8 mouse cellular contexts compared by ENCODE assay signal in the genomic region with DNA sequence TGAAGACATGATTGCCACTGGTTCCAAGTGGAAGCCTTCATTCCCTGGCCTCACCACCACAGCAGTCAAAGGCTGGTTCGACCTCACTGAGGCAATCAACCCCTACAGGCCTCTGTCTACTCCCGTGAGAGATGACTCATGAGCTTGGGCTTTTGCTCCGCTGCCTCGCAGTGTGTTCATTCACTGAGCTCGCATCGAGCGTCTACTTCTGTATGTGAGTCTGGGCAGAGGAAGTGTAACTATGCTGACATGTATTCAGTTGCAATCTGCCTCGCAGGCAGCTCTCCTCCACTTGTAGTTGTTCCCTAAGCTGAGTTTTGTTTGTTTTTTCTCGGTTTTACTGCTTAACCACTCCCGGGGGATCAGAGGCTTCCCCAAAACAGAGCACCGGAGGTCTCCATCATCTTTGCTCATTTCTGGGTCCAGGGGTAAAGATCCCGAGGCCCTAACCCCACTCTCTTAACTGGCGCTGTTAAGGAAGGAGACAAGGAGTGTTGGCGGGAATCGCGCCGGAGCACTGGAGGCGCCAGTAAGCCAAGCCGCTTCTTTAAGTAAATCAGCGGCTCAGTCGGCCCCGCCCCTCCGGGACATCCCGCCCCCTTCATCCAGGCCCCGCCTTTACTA. TPM values are rescaled to one million over a fixed set of nuclear protein-coding genes. Genes with fewer than 3 reads are reported as not detected.
DNase-seq lines count a peak whose midpoint lies in the region; ATAC-seq and TF ChIP-seq lines count a peak whose summit lies in the region.

No protein-coding gene starts in this region.

- TF ChIP-seq CTCF in liver, postnatal 0 days (IDR thresholded peaks at IDR 0.05; ENCODE audit: low read depth): no peak

- H3K9ac ChIP-seq in hindbrain, embryonic 15.5 days: peak overlapping the region; percentile 82
- peak overlapping the region; percentile 51; the same call in 1 of the 2 replicates for H3K9ac ChIP-seq in liver, postnatal 0 days (replicated peaks)
- H3K9ac ChIP-seq in neural tube, embryonic 13.5 days: peak overlapping the region; percentile 22

- peak overlapping the region; percentile 84 for H3K27ac ChIP-seq in hindbrain, embryonic 15.5 days (replicated peaks)
- peak overlapping the region; percentile 80 for H3K27ac ChIP-seq in liver, postnatal 0 days (ENCODE audit: low read depth)
- peak overlapping the region; percentile 94 for H3K27ac ChIP-seq in neural tube, embryonic 13.5 days (replicated peaks)

- peak; percentile 7; the same call in 1 of the 2 replicates for ATAC-seq in hindbrain, embryonic 15.5 days (ENCODE audit: low FRiP score, low read depth)
- ATAC-seq in liver, postnatal 0 days: peak; percentile 66
- ATAC-seq in neural tube, embryonic 13.5 days (ENCODE audit: low read depth): peak; percentile 41

- peaks cover 45% of the 10 kb centered on the region for H3K4me1 ChIP-seq in hindbrain, embryonic 15.5 days (replicated peaks)
- peaks cover 7% of the 10 kb centered on the region for H3K4me1 ChIP-seq in liver, postnatal 0 days (ENCODE audit: insufficient read depth)
- H3K4me1 ChIP-seq in neural tube, embryonic 13.5 days (replicated peaks): peaks cover 46% of the 10 kb centered on the region

- H3K36me3 ChIP-seq in hindbrain, embryonic 15.5 days: no peaks in the 10 kb centered on the region
- H3K36me3 ChIP-seq in liver, postnatal 0 days (replicated peaks; ENCODE audit: insufficient read depth, low read length): no peaks in the 10 kb centered on the region
- no peaks in the 10 kb centered on the region for H3K36me3 ChIP-seq in neural tube, embryonic 13.5 days

- DNase-seq in right cerebral cortex, postnatal 10 days (ENCODE audit: low spot score in 2 of 2): peak; percentile 42 to 62
- no peak for DNase-seq in right cerebral cortex, postnatal 4 days
- peak; percentile 55 to 64 for DNase-seq in adrenal gland, postnatal 36 days
- DNase-seq in forelimb bud, embryonic 11.5 days (ENCODE audit: low read depth, low spot score): peak; percentile 49
- peak; percentile 59 for DNase-seq in liver, postnatal 0 days
- DNase-seq in MN1 (ENCODE audit: low spot score): no peak

- TF ChIP-seq EP300 in liver, postnatal 0 days (IDR thresholded peaks at IDR 0.05; ENCODE audit: low read depth): no peak

- peak overlapping the region; percentile 89 for H3K4me3 ChIP-seq in hindbrain, embryonic 15.5 days
- H3K4me3 ChIP-seq in liver, postnatal 0 days (ENCODE audit: low read depth, low read length): peak overlapping the region; percentile 66
- H3K4me3 ChIP-seq in neural tube, embryonic 13.5 days: peak overlapping the region; percentile 81

- H3K4me2 ChIP-seq in hindbrain, embryonic 15.5 days: peak overlapping the region; percentile 89
- peak overlapping the region; percentile 89 for H3K4me2 ChIP-seq in liver, postnatal 0 days (ENCODE audit: low read depth, low read length)
- H3K4me2 ChIP-seq in neural tube, embryonic 13.5 days: peak overlapping the region; percentile 77

- WGBS in hindbrain, embryonic 15.5 days: under 1% methylated on average over 25 of the region's 25 CpGs
- WGBS in liver, postnatal 0 days (ENCODE audit: insufficient replicate concordance): 1% methylated on average over 25 of the region's 25 CpGs
- WGBS in neural tube, embryonic 13.5 days: 1% methylated on average over 25 of the region's 25 CpGs

- no peaks in the 10 kb centered on the region for H3K9me3 ChIP-seq in hindbrain, embryonic 15.5 days
- H3K9me3 ChIP-seq in liver, postnatal 0 days (ENCODE audit: low read length): no peaks in the 10 kb centered on the region
- H3K9me3 ChIP-seq in neural tube, embryonic 13.5 days: no peaks in the 10 kb centered on the region

- no peaks in the 10 kb centered on the region for H3K27me3 ChIP-seq in hindbrain, embryonic 15.5 days
- peaks cover 13% of the 10 kb centered on the region; the same call in 1 of the 2 replicates for H3K27me3 ChIP-seq in liver, postnatal 0 days (ENCODE audit: insufficient read depth, low read length)
- no peaks in the 10 kb centered on the region for H3K27me3 ChIP-seq in neural tube, embryonic 13.5 days

RNA-seq across cellular contexts. Expression of a gene that starts 0.6 kb away (rescaled TPM):
- total RNA-seq in adrenal gland, postnatal 36 days (2021): 10 to 100 TPM; 14.1 to 17.8 TPM
- polyA plus RNA-seq in hindbrain, embryonic 15.5 days (2015; fragmentation: Nextera tagmentation; extraction: Ambion mirVana): 13.8 and 16.2 TPM in 2 replicates
- polyA plus RNA-seq in liver, postnatal 0 days (2015; fragmentation: Nextera tagmentation; extraction: Ambion mirVana): 0.60 and 0.70 TPM in 2 replicates
- polyA plus RNA-seq in neural tube, embryonic 13.5 days (2015; fragmentation: Nextera tagmentation; extraction: Ambion mirVana): 23.3 and 24.6 TPM in 2 replicates

Comparison
In these comparisons a context has a peak if more than half of its experiments do, and no peak if none do; other contexts are left out.
1. DNase-seq: peak in right cerebral cortex, postnatal 10 days (2 of 2), adrenal gland, postnatal 36 days (2 of 2), forelimb bud, embryonic 11.5 days (single experiment) and liver, postnatal 0 days (single experiment); none in right cerebral cortex, postnatal 4 days (single experiment) and MN1 (single experiment).
2. ATAC-seq: peak in every context shown above with its lines; median percentile 66 in liver, postnatal 0 days; 41 in neural tube, embryonic 13.5 days; 7 in hindbrain, embryonic 15.5 days.
3. H3K9ac ChIP-seq: peak in every context shown above with its lines; median percentile 82 in hindbrain, embryonic 15.5 days; 51 in liver, postnatal 0 days; 22 in neural tube, embryonic 13.5 days.
4. Peak in every context shown above with its lines, with median percentiles within 50 percentile points of each other: H3K27ac ChIP-seq, H3K4me2 ChIP-seq and H3K4me3 ChIP-seq.